Comparison of ENCODE assay signal across 33 mouse cellular contexts in the genomic region with DNA sequence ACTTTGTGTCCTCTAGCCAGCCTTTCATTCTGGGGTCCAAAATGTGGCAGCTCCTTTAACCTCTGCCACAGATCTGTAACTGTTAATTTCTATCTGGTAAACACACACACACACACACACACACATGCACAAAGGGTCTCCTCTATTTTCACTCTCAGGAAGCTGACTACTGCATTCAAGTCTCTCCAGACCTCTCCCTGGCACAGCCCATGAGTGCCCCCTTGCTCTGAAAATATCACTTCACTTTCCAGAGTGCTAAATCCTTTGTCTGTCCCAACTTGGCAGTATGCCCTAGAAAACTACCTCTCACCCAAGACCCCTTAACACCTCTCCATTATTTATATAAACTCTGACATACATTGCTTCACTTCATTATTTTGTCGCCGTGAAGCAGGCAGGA. TPM values are rescaled to one million over a fixed set of nuclear protein-coding genes. Genes with fewer than 3 reads are reported as not detected.
DNase-seq lines count a peak whose midpoint lies in the region; ATAC-seq lines count a peak whose summit lies in the region.
"Had no signal": no experiment of that assay in that cellular context is flagged by ENCODE, and none has a peak within 500 bp of the region (broad histone marks: within the 10 kb centered on the region; RNA-seq: fewer than 3 reads in every experiment).

No protein-coding gene starts in this region.

- H3K36me3 ChIP-seq in embryonic facial prominence, embryonic 14.5 days (ENCODE audit: control insufficient read depth, insufficient read depth, low read length), result no peaks in the 10 kb centered on the region
- H3K36me3 ChIP-seq in embryonic facial prominence, embryonic 10.5 days (replicated peaks), result no peaks in the 10 kb centered on the region
- H3K36me3 ChIP-seq in limb, embryonic 11.5 days (ENCODE audit: control insufficient read depth, insufficient read depth, low read length), result no peaks in the 10 kb centered on the region
- no peaks in the 10 kb centered on the region for H3K36me3 ChIP-seq in limb, embryonic 10.5 days
- H3K36me3 ChIP-seq: embryonic facial prominence, embryonic 15.5 days; heart, embryonic 13.5 days; midbrain, embryonic 13.5 days had no signal

- no peaks in the 10 kb centered on the region for H3K9me3 ChIP-seq in embryonic facial prominence, embryonic 14.5 days (ENCODE audit: control insufficient read depth, low read length)
- no peaks in the 10 kb centered on the region for H3K9me3 ChIP-seq in embryonic facial prominence, embryonic 10.5 days
- no peaks in the 10 kb centered on the region for H3K9me3 ChIP-seq in limb, embryonic 11.5 days (ENCODE audit: control insufficient read depth, low read length)
- H3K9me3 ChIP-seq in limb, embryonic 10.5 days (replicated peaks), result no peaks in the 10 kb centered on the region
- H3K9me3 ChIP-seq: embryonic facial prominence, embryonic 15.5 days; heart, embryonic 13.5 days; midbrain, embryonic 13.5 days had no signal

- H3K4me2 ChIP-seq in embryonic facial prominence, embryonic 14.5 days (ENCODE audit: low read depth, low read length), result no peak overlapping the region
- H3K4me2 ChIP-seq in limb, embryonic 11.5 days (ENCODE audit: low read depth, severe bottlenecking), result no peak overlapping the region
- H3K4me2 ChIP-seq: embryonic facial prominence, embryonic 15.5 days; heart, embryonic 13.5 days; hindbrain, embryonic 14.5 days; midbrain, embryonic 13.5 days had no signal

- H3K4me1 ChIP-seq in embryonic facial prominence, embryonic 14.5 days (ENCODE audit: control insufficient read depth, insufficient read depth, low read length), result no peaks in the 10 kb centered on the region
- H3K4me1 ChIP-seq in embryonic facial prominence, embryonic 10.5 days, result no peaks in the 10 kb centered on the region
- no peaks in the 10 kb centered on the region for H3K4me1 ChIP-seq in limb, embryonic 11.5 days (ENCODE audit: control insufficient read depth, insufficient read depth, low read length)
- H3K4me1 ChIP-seq in limb, embryonic 10.5 days, result no peaks in the 10 kb centered on the region
- H3K4me1 ChIP-seq: embryonic facial prominence, embryonic 15.5 days; heart, embryonic 13.5 days; megakaryocyte, embryonic 14.5 days; midbrain, embryonic 13.5 days had no signal

- H3K27ac ChIP-seq in embryonic facial prominence, embryonic 14.5 days (replicated peaks; ENCODE audit: low read depth, low read length), result no peak overlapping the region
- no peak overlapping the region for H3K27ac ChIP-seq in embryonic facial prominence, embryonic 10.5 days (replicated peaks)
- H3K27ac ChIP-seq in limb, embryonic 11.5 days (replicated peaks; ENCODE audit: low read depth, low read length), result no peak overlapping the region
- no peak overlapping the region for H3K27ac ChIP-seq in limb, embryonic 10.5 days
- H3K27ac ChIP-seq: embryonic facial prominence, embryonic 15.5 days; heart, embryonic 13.5 days; hindbrain, embryonic 14.5 days; liver, embryonic 14.5 days; midbrain, embryonic 13.5 days; stomach, postnatal 0 days had no signal

- ATAC-seq in embryonic facial prominence, embryonic 14.5 days (ENCODE audit: low read depth), result no peak
- ATAC-seq in limb, embryonic 11.5 days (ENCODE audit: insufficient number of reproducible peaks, low FRiP score, low TSS enrichment, low read depth), result 0 out of 2 replicates have a peak, but pooled peaks have one; percentile 21
- ATAC-seq: CD4-positive, CD25-positive, alpha-beta regulatory T cell, adult 4 months; intestine, postnatal 0 days; midbrain, embryonic 13.5 days had no signal

- WGBS in embryonic facial prominence, embryonic 14.5 days, result 58% methylated on average over 2 of the region's 2 CpGs
- 82% methylated on average over 2 of the region's 2 CpGs for WGBS in embryonic facial prominence, embryonic 10.5 days
- 81% methylated on average over 2 of the region's 2 CpGs for WGBS in limb, embryonic 11.5 days
- 94% methylated on average over 2 of the region's 2 CpGs for WGBS in limb, embryonic 10.5 days

- DNase-seq in embryonic facial prominence, embryonic 14.5 days (ENCODE audit: low spot score), result peak; percentile 24
- no peak for DNase-seq in embryonic facial prominence, embryonic 10.5 days (ENCODE audit: low spot score)
- DNase-seq in limb, embryonic 11.5 days (ENCODE audit: low spot score), result no peak
- DNase-seq in limb, embryonic 10.5 days (ENCODE audit: low spot score), result no peak
- DNase-seq in retina, postnatal 1 day, result peak; percentile 6
- no peak for DNase-seq in retina, embryonic 14.5 days (ENCODE audit: low spot score)
- DNase-seq in kidney, adult 18-20 months, result no peak
- no peak for DNase-seq in kidney, postnatal 10 days
- DNase-seq: adrenal gland, postnatal 25 days; cerebellum, adult 2 months; cerebellum, postnatal 36 days; gastrocnemius, postnatal 36 days; heart, postnatal 10 days; kidney, postnatal 25 days; liver; lung, adult 2 months; lung, postnatal 4 days; right cerebral cortex, postnatal 4 days; thymus, adult 18-20 months; thymus, postnatal 25 days had no signal

- no peak overlapping the region for H3K4me3 ChIP-seq in embryonic facial prominence, embryonic 14.5 days (ENCODE audit: low read depth, low read length)
- no peak overlapping the region for H3K4me3 ChIP-seq in embryonic facial prominence, embryonic 10.5 days
- no peak overlapping the region for H3K4me3 ChIP-seq in limb, embryonic 11.5 days (ENCODE audit: low read depth, low read length)
- no peak overlapping the region for H3K4me3 ChIP-seq in limb, embryonic 10.5 days
- H3K4me3 ChIP-seq: embryonic facial prominence, embryonic 15.5 days; heart, embryonic 13.5 days; megakaryocyte, embryonic 14.5 days; midbrain, embryonic 13.5 days had no signal

- no peak overlapping the region for H3K9ac ChIP-seq in embryonic facial prominence, embryonic 14.5 days (ENCODE audit: low read depth, low read length)
- no peak overlapping the region for H3K9ac ChIP-seq in limb, embryonic 11.5 days (ENCODE audit: low read length)
- H3K9ac ChIP-seq: embryonic facial prominence, embryonic 15.5 days; heart, embryonic 13.5 days; hindbrain, embryonic 14.5 days; liver, embryonic 14.5 days; midbrain, embryonic 13.5 days had no signal

- H3K27me3 ChIP-seq in embryonic facial prominence, embryonic 14.5 days (replicated peaks; ENCODE audit: control insufficient read depth, insufficient read depth, low read length), result no peaks in the 10 kb centered on the region
- no peaks in the 10 kb centered on the region for H3K27me3 ChIP-seq in embryonic facial prominence, embryonic 10.5 days (replicated peaks; ENCODE audit: low read depth, poor library complexity, severe bottlenecking)
- no peaks in the 10 kb centered on the region for H3K27me3 ChIP-seq in limb, embryonic 11.5 days (ENCODE audit: control insufficient read depth, insufficient read depth, low read length)
- H3K27me3 ChIP-seq in limb, embryonic 10.5 days (ENCODE audit: low read depth, poor library complexity, severe bottlenecking), result no peaks in the 10 kb centered on the region
- H3K27me3 ChIP-seq: embryonic facial prominence, embryonic 15.5 days; heart, embryonic 13.5 days; megakaryocyte, embryonic 14.5 days; midbrain, embryonic 13.5 days had no signal

RNA-seq across cellular contexts. Expression of a gene that starts 26.9 kb away (rescaled TPM):
- polyA plus RNA-seq in embryonic facial prominence, embryonic 14.5 days (2014; fragmentation: Nextera tagmentation; extraction: Ambion mirVana), result not detected in 2 replicates
- not detected in 2 replicates for polyA plus RNA-seq in embryonic facial prominence, embryonic 10.5 days (2016; fragmentation: Nextera tagmentation; extraction: Ambion mirVana)
- not detected in 2 replicates for polyA plus RNA-seq in limb, embryonic 11.5 days (2014; fragmentation: Nextera tagmentation; extraction: Ambion mirVana)
- polyA plus RNA-seq in limb, embryonic 10.5 days (2016; fragmentation: Nextera tagmentation; extraction: Ambion mirVana), result not detected in 2 replicates
- polyA plus RNA-seq: CD4-positive, CD25-positive, alpha-beta regulatory T cell, adult 4 months; cerebellum, adult 2 months; embryonic facial prominence, embryonic 15.5 days; frontal cortex, adult 2 months; heart, embryonic 13.5 days; hindbrain, embryonic 14.5 days; intestine, postnatal 0 days; kidney, embryonic 14.5 days; liver, embryonic 14.5 days; lung, adult 2 months; midbrain, embryonic 13.5 days; neural tube, embryonic 11.5 days; spleen, adult 2 months; stomach, postnatal 0 days had no signal

Comparison
In these comparisons a context has a peak if more than half of its experiments do, and no peak if none do; other contexts are left out.
1. DNase-seq: peak in embryonic facial prominence, embryonic 14.5 days (single experiment) and retina, postnatal 1 day (single experiment); none in embryonic facial prominence, embryonic 10.5 days (single experiment), limb, embryonic 11.5 days (single experiment), limb, embryonic 10.5 days (single experiment), retina, embryonic 14.5 days (single experiment), kidney, adult 18-20 months (single experiment) and kidney, postnatal 10 days (single experiment).